Mouse (Mus musculus): ENCODE data around the gene Gm44579.

- no peak for TF ChIP-seq POLR2A (IDR thresholded peaks at IDR 0.05; ENCODE audit: control insufficient read depth, extremely low read depth, insufficient read depth, low read length, poor library complexity)
- TF ChIP-seq CTCF (IDR thresholded peaks at IDR 0.05; ENCODE audit: borderline replicate concordance, control insufficient read depth, extremely low read depth, insufficient read depth, low read length, poor library complexity), result no peak
Measured at GRCm38 (mm10) chr15:98184456-98184855, 36.3 kb downstream of the Gm44579 start.

Measured in thymus, adult 2 months (tissue).